Mouse (Mus musculus): ENCODE measurements around the gene Mat2a.

- TF ChIP-seq CTCF (IDR thresholded peaks at IDR 0.05; ENCODE audit: borderline replicate concordance, control insufficient read depth, extremely low read depth, insufficient read depth, low read length, poor library complexity) (no peak), POLR2A (IDR thresholded peaks at IDR 0.05; ENCODE audit: control insufficient read depth, extremely low read depth, insufficient read depth, low read length, poor library complexity) (no peak)
Observed at GRCm38 (mm10) chr6:72390795-72391521, 48.4 kb downstream of the Mat2a start.
